ENCODE assay signal across 8 mouse cellular contexts in genomic region chr8:13158718-13159376, GRCm38 (mm10). TPM values are rescaled to one million over a fixed set of nuclear protein-coding genes. Genes with fewer than 3 reads are reported as not detected.
DNase-seq lines count a peak whose midpoint lies in the region; ATAC-seq and TF ChIP-seq lines count a peak whose summit lies in the region.

Lamp1 (plus strand) TSS chr8:13159161.

- CTCF ChIA-PET in Patski (lab: Charles Lee), result interaction anchor here (1.2 kb wide), 1 partner anchor 16 kb away, joined by 3 read pairs; no protein-coding TSS in a partner anchor

- POLR2A ChIA-PET in Patski (lab: Charles Lee), result no interaction called here

- peak within 1 kb of the TSS; percentile 83 for H3K27ac ChIP-seq in hindbrain, embryonic 13.5 days

- peak; percentile 76 for ATAC-seq in Patski
- peak; percentile 96 for ATAC-seq in hindbrain, embryonic 13.5 days (ENCODE audit: low FRiP score)

- WGBS in hindbrain, embryonic 13.5 days, result 2% methylated on average over 29 of the region's 50 CpGs

- in situ Hi-C loops in Patski (cut with MboI; ENCODE audit: low pct_unique_long_range_greater_than_20kb), result no loop called here

- H3K4me1 ChIP-seq in hindbrain, embryonic 13.5 days (replicated peaks), result peaks cover 35% of the 10 kb centered on the region

- H3K27me3 ChIP-seq in Patski, result no peaks in the 10 kb centered on the region
- H3K27me3 ChIP-seq in hindbrain, embryonic 13.5 days, result no peaks in the 10 kb centered on the region

- H3K4me2 ChIP-seq in hindbrain, embryonic 13.5 days, result peak within 1 kb of the TSS; percentile 94

- DNase-seq in Patski (ENCODE audit: low read depth, low spot score), result peak; percentile 94
- DNase-seq in cerebellum, postnatal 14 days, result peak; percentile 99 to 100
- DNase-seq in frontal cortex, postnatal 14 days (ENCODE audit: low spot score in 2 of 2), result peak; percentile 98
- DNase-seq in layer of hippocampus, postnatal 25 days (ENCODE audit: extremely low spot score in 1 of 2, low spot score in 1 of 2), result peak; percentile 98
- DNase-seq in lung, postnatal 25 days (ENCODE audit: low spot score), result peak; percentile 99
- peak; percentile 99 for DNase-seq in retina, embryonic 14.5 days (ENCODE audit: low spot score)
- peak; percentile 98 for DNase-seq in thymus, postnatal 4 days

- peak within 1 kb of the TSS; percentile 99 for H3K9ac ChIP-seq in hindbrain, embryonic 13.5 days

- TF ChIP-seq CTCF in Patski (IDR thresholded peaks at IDR 0.05), result no peak

- H3K4me3 ChIP-seq in hindbrain, embryonic 13.5 days, result peak within 1 kb of the TSS; percentile 100

- no peaks in the 10 kb centered on the region for H3K9me3 ChIP-seq in hindbrain, embryonic 13.5 days

- peaks cover 9% of the 10 kb centered on the region for H3K36me3 ChIP-seq in hindbrain, embryonic 13.5 days

RNA-seq across cellular contexts. Expression of gene Lamp1, which starts in this region (rescaled TPM):
- 930 TPM for polyA plus RNA-seq in Patski (2021)
- polyA plus RNA-seq in hindbrain, embryonic 13.5 days (2015; fragmentation: Nextera tagmentation; extraction: Ambion mirVana), result 272 and 273 TPM in 2 replicates
- 100 to 1,000 TPM; 283 to 311 TPM for total RNA-seq in layer of hippocampus, postnatal 25 days (2021)

Comparison
In these comparisons a context has a peak if more than half of its experiments do, and no peak if none do; other contexts are left out.
1. Peak in every context shown above with its lines: DNase-seq, ATAC-seq, H3K4me3 ChIP-seq and H3K27ac ChIP-seq.